Mouse (Mus musculus) thymus, adult 18-20 months (tissue): Measurements from ENCODE around the gene Mfsd4b2.

Experiments
- DNase-seq, 2 experiments: peaks; one replicate each; pipeline ENCODE4 v3.0.0; 2022; ENCODE audit warnings: mixed read lengths in 2 of 2

The Mfsd4b2 gene

GRCm38 (mm10) chr10:39888621-39889020 lies 38.1 kb downstream of the Mfsd4b2 start:
- no peak for DNase-seq
